Mouse (Mus musculus): ENCODE measurements at regions not wholly inside any gene's neighbourhood (a gene's known extent, or its start where the extent isn't known, plus 50 kb on each side); places are given as distances from the start of the nearest gene placed in this dataset.

DNA sequence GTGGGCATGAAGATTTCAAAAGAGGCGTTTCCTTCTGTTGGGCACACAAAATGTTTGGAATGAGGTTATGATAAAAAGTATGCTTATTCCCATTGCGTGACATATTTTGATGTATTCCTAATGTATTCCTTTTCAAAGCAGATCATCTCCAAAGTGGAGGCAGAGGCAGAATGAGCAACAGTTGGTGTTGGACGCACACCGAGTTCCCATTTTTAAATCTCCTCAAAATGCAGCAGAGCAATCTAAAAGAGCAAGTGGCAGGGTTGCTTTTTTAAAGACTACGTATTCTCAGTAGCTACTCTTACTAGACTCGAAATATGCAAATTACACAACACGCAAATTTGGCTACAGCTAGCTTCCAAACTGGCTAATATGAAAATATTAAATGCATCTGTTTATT lies 98.2 kb downstream of the Ifi44 start:
- Histone ChIP-seq H3K79me2 (ENCODE audit: control insufficient read depth, insufficient read depth, low read length, poor library complexity) (no peaks in the 10 kb centered on the region), H3K27ac (ENCODE audit: control insufficient read depth, low read depth, low read length) (no peak overlapping the region), H3K9me3 (replicated peaks; ENCODE audit: insufficient read depth, low read length) (no peaks in the 10 kb centered on the region), H3K27me3 (ENCODE audit: control insufficient read depth in 1 of 2, insufficient read depth in 2 of 2, low read length in 2 of 2) (no peaks in the 10 kb centered on the region), H3K4me1 (ENCODE audit: control insufficient read depth in 1 of 2, insufficient read depth in 2 of 2, low read length in 2 of 2) (no peaks in the 10 kb centered on the region), H3K9ac (ENCODE audit: control insufficient read depth, low read depth, low read length, poor library complexity, severe bottlenecking) (no peak overlapping the region), H3K4me3 (ENCODE audit: control insufficient read depth in 1 of 2, insufficient read depth in 1 of 2, low read depth in 2 of 2, low read length in 2 of 2) (no peak overlapping the region), H3K36me3 (ENCODE audit: control insufficient read depth in 1 of 2, insufficient read depth in 2 of 2, low read length in 2 of 2) (no peaks in the 10 kb centered on the region)
- no peak for DNase-seq (ENCODE audit: low read depth, low spot score)
- TF ChIP-seq CTCF (IDR thresholded peaks at IDR 0.05 in 2 of 3, conservative IDR thresholded peaks at IDR 0.05 in 1 of 3; ENCODE audit: control insufficient read depth in 1 of 3, insufficient read depth in 1 of 3, low read depth in 2 of 3, low read length in 3 of 3, poor library complexity in 1 of 3, severe bottlenecking in 1 of 3) (no peak), POLR2A (IDR thresholded peaks at IDR 0.05; ENCODE audit: control insufficient read depth in 1 of 2, insufficient read depth in 1 of 2, low read depth in 1 of 2, low read length in 2 of 2, poor library complexity in 1 of 2) (no peak), POLR2AphosphoS2 (IDR thresholded peaks at IDR 0.05; ENCODE audit: low read length) (no peak), KAT2A (conservative IDR thresholded peaks at IDR 0.05; ENCODE audit: low read depth, low read length) (no peak), HCFC1 (IDR thresholded peaks at IDR 0.05; ENCODE audit: low read depth, low read length) (no peak), ZKSCAN1 (IDR thresholded peaks at IDR 0.05; ENCODE audit: low read depth, low read length) (no peak), POLR2AphosphoS5 (IDR thresholded peaks at IDR 0.05; ENCODE audit: borderline replicate concordance, low read depth, low read length) (no peak), NRF1 (IDR thresholded peaks at IDR 0.05; ENCODE audit: insufficient read depth, low read depth, low read length, poor library complexity, severe bottlenecking) (no peak), BHLHE40 (IDR thresholded peaks at IDR 0.05; ENCODE audit: borderline replicate concordance, low read depth, low read length) (no peak), MAX (IDR thresholded peaks at IDR 0.05; ENCODE audit: low read length) (no peak), ETS1 (IDR thresholded peaks at IDR 0.05; ENCODE audit: low read depth, low read length) (no peak)

DNA sequence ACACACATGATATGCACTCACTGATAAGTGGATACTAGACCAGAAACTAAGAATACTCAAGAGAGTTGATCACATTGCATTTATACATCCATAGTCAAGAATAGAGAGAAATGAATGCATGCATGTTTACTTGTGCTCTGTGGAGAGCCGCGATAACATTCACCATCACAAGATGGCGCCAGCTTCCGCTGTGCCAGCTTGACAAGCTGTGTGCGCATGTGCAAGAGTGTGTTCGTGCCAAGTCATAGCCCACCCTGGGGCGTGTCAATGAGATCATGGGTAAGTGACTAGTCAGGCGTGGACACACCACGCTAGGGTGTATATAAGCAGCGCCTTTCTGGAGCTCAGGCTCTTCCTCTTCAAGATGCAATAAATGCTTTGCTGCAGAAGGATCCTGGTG lies 102.1 kb downstream of the Ifi44 start:
- H3K4me1 ChIP-seq (ENCODE audit: control insufficient read depth in 1 of 2, insufficient read depth in 2 of 2, low read length in 2 of 2): no peaks in the 10 kb centered on the region
- TF ChIP-seq SMC3 (IDR thresholded peaks at IDR 0.05; ENCODE audit: low read depth, low read length): peak; percentile 10; the same call in 1 of the 2 replicates
- TF ChIP-seq POLR2A (IDR thresholded peaks at IDR 0.05; ENCODE audit: control insufficient read depth in 1 of 2, insufficient read depth in 1 of 2, low read depth in 1 of 2, low read length in 2 of 2, poor library complexity in 1 of 2): no peak
- peak in 2 of 3 experiments; percentile 18 to 27; a peak in 2 of 6 replicates for TF ChIP-seq CTCF (IDR thresholded peaks at IDR 0.05 in 2 of 3, conservative IDR thresholded peaks at IDR 0.05 in 1 of 3; ENCODE audit: control insufficient read depth in 1 of 3, insufficient read depth in 1 of 3, low read depth in 2 of 3, low read length in 3 of 3, poor library complexity in 1 of 3, severe bottlenecking in 1 of 3)
- H3K9ac ChIP-seq (ENCODE audit: control insufficient read depth, low read depth, low read length, poor library complexity, severe bottlenecking): no peak overlapping the region
- DNase-seq (ENCODE audit: low read depth, low spot score): peak; percentile 9
- H3K27ac ChIP-seq (ENCODE audit: control insufficient read depth, low read depth, low read length): no peak overlapping the region
- H3K9me3 ChIP-seq (replicated peaks; ENCODE audit: insufficient read depth, low read length): no peaks in the 10 kb centered on the region
- no peaks in the 10 kb centered on the region for H3K27me3 ChIP-seq (ENCODE audit: control insufficient read depth in 1 of 2, insufficient read depth in 2 of 2, low read length in 2 of 2)
- H3K4me3 ChIP-seq (ENCODE audit: control insufficient read depth in 1 of 2, insufficient read depth in 1 of 2, low read depth in 2 of 2, low read length in 2 of 2): no peak overlapping the region
- H3K79me2 ChIP-seq (ENCODE audit: control insufficient read depth, insufficient read depth, low read length, poor library complexity): no peaks in the 10 kb centered on the region
- H3K36me3 ChIP-seq (ENCODE audit: control insufficient read depth in 1 of 2, insufficient read depth in 2 of 2, low read length in 2 of 2): no peaks in the 10 kb centered on the region

GRCm38 (mm10) chr3:151639431-151640111 lies 110.2 kb downstream of the Ifi44 start:
- no peak for TF ChIP-seq RCOR1 (IDR thresholded peaks at IDR 0.05; ENCODE audit: low read depth, low read length)
- TF ChIP-seq MAZ (IDR thresholded peaks at IDR 0.05; ENCODE audit: low read depth, low read length): no peak
- no peak for TF ChIP-seq CHD2 (IDR thresholded peaks at IDR 0.05; ENCODE audit: low read length)
- no peak for TF ChIP-seq UBTF (IDR thresholded peaks at IDR 0.05; ENCODE audit: borderline replicate concordance, insufficient read depth, low read depth, low read length)
- no peak for TF ChIP-seq TBP (IDR thresholded peaks at IDR 0.05; ENCODE audit: low read depth, low read length)
- TF ChIP-seq MAFK (IDR thresholded peaks at IDR 0.05; ENCODE audit: borderline replicate concordance, low read depth, low read length): no peak
- no peak for TF ChIP-seq CHD1 (IDR thresholded peaks at IDR 0.05; ENCODE audit: low read depth, low read length)
- no peaks in the 10 kb centered on the region for H3K9me3 ChIP-seq (replicated peaks; ENCODE audit: insufficient read depth, low read length)
- H3K4me1 ChIP-seq (ENCODE audit: control insufficient read depth in 1 of 2, insufficient read depth in 2 of 2, low read length in 2 of 2): no peaks in the 10 kb centered on the region
- no peaks in the 10 kb centered on the region for H3K79me2 ChIP-seq (ENCODE audit: control insufficient read depth, insufficient read depth, low read length, poor library complexity)
- no peaks in the 10 kb centered on the region for H3K27me3 ChIP-seq (ENCODE audit: control insufficient read depth in 1 of 2, insufficient read depth in 2 of 2, low read length in 2 of 2)
- H3K36me3 ChIP-seq (ENCODE audit: control insufficient read depth in 1 of 2, insufficient read depth in 2 of 2, low read length in 2 of 2): no peaks in the 10 kb centered on the region
- H3K4me3 ChIP-seq (ENCODE audit: control insufficient read depth in 1 of 2, insufficient read depth in 1 of 2, low read depth in 2 of 2, low read length in 2 of 2): no peak overlapping the region
- H3K27ac ChIP-seq (ENCODE audit: control insufficient read depth, low read depth, low read length): no peak overlapping the region
- H3K9ac ChIP-seq (ENCODE audit: control insufficient read depth, low read depth, low read length, poor library complexity, severe bottlenecking): no peak overlapping the region
- no peak for DNase-seq (ENCODE audit: low read depth, low spot score)
